Mouse (Mus musculus) testis, postnatal 10 days (tissue): Measurements from ENCODE around the gene Asah2.
A peak's percentile ranks its signal among the peaks of the same experiment; 100 is the strongest.
"Not testable (repeated sequence)": the region's sequence is repeated elsewhere in the genome, so short reads cannot be mapped to it uniquely, and the experiment has no call there.

Experiments
- DNase-seq: peaks from one replicate; pipeline ENCODE4 v3.0.0; 2021; ENCODE audit warnings: low spot score

Gene Asah2

DNA sequence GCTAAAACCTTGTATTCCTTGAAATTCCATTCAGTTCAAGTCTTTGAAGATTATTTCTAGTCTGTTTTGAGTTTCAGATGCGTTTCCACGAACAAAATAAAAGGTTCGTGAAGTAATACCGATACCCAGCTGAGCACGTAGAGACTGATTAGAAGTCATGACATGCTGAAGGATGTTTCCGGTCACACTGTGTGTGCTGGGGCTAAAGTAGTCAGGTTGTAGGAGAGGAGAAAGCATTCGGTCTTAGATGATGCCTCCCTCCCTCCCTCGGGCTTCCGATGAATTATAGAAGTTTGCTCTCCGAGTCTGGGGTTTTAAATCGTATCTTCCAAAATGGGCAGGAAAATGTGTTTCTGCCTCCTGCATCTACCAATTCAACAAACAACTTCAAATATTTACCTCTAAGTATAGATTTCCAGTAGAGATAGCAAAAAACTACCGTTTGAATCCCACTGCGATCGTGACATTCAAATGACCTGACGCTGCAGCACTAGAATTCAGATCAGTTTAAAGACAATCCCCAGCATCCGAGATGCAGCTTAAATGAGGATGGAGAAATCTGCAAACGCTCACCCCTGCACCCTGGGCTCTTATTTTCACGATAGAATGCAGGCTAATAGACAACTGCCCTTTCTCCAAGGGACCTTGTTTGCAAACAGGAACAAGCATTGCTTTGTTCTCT lies 5.6 kb downstream of the Asah2 start:
- DNase-seq, result no peak

- no peak for DNase-seq
Observed at GRCm38 (mm10) chr19:32098582-32098981, 9.4 kb downstream of the Asah2 start.

GRCm38 (mm10) chr19:32092358-32092757 lies 15.7 kb downstream of the Asah2 start:
- DNase-seq, result no peak

DNA sequence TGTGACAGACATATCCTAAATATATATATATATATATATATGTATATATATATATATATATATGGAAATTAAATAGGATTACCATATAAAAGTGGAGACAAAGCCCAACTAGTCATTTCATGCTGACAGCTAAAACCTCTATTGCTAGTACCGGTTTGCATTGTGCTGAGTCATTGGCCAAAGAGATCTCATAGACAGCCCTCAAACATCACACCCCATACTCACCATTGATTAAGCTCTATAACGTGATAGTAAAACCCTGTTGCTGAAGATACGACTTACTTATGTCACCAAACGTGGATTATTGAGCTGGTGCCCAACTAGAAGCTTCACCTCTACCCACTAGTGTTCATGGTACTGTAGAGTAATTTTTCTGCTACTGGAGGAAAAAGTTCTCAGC lies 17.2 kb downstream of the Asah2 start:
- DNase-seq, result no peak

GRCm38 (mm10) chr19:32088570-32088969 lies 19.4 kb downstream of the Asah2 start:
- DNase-seq, result no peak

GRCm38 (mm10) chr19:32087736-32088470 lies 20.1 kb downstream of the Asah2 start:
- no peak for DNase-seq

GRCm38 (mm10) chr19:32084813-32085212 lies 23.2 kb downstream of the Asah2 start:
- DNase-seq, result not testable (repeated sequence)

- no peak for DNase-seq
Observed at GRCm38 (mm10) chr19:32070340-32070739, 37.7 kb downstream of the Asah2 start.

GRCm38 (mm10) chr19:32069598-32069997 lies 38.4 kb downstream of the Asah2 start:
- DNase-seq, result no peak

- no peak for DNase-seq
Observed at GRCm38 (mm10) chr19:32067669-32068068, 40.3 kb downstream of the Asah2 start.

GRCm38 (mm10) chr19:32061294-32061693 lies 46.7 kb downstream of the Asah2 start:
- no peak for DNase-seq

- no peak for DNase-seq
Observed at GRCm38 (mm10) chr19:32056252-32056651, 51.8 kb downstream of the Asah2 start.

- no peak for DNase-seq
Observed at GRCm38 (mm10) chr19:32055725-32056124, 52.3 kb downstream of the Asah2 start.

DNA sequence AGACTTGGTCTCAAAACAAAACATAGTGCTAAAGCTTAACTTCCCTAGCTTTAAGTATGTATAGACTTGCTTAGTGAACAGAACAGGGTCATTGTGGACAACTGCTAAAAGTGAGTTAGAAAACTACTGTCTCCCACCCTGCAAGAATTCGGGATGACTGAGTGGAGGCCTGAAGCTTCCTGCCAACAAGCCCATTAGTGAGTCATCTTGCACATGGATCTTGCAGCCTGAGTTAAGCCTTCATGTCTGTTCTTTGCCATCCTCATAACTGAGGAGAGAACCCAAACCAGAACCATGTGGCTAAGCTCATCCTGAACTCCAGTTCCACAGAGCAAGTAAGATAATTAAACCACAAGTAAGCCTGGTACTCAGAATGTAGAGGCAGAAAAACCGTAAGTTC lies 56.8 kb downstream of the Asah2 start:
- no peak for DNase-seq

DNA sequence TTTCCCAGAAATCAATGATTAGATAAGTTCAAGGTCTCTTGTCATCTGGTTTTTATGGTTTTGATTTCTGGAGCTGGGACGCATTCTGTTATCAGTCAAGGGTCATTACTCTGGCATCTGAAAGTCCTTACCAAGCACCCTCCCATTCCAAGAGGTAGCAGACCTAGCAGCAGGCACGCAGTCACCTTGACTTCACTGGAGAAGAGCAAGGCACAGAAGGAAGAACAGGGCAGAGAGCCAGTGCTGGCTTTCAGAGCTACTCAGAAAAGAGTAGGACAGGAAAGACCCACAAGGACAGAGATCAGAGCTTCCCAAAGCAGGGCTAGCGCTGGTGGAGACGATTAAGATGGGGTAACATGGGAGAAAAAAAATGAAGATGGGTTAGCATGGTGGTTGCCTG lies 75.1 kb downstream of the Asah2 start:
- DNase-seq, result no peak

- peak; percentile 45 for DNase-seq
Observed at GRCm38 (mm10) chr19:32030430-32030829, 77.6 kb downstream of the Asah2 start.

GRCm38 (mm10) chr19:32025443-32025842 lies 82.6 kb downstream of the Asah2 start:
- DNase-seq, result no peak

GRCm38 (mm10) chr19:32019722-32020121 lies 88.3 kb downstream of the Asah2 start:
- no peak for DNase-seq

DNA sequence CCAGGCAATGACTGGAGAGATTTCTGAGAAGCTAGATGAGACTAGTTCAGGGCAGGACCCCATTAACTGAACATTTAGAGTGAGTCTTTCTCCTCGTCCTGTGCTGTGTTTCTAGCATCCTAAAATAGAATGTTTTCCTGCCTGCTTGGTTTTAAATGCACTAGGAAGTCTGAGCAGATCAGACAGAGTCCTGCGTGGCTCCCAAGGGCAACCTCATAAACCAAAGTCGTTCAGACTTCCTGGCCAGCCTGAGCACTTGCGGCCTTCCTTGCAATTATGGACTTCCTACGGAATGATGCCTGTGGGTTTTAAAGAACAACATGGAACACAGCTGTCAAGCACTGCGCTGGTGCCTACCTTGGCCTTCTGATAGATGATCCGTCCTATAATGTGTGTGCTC lies 89.4 kb downstream of the Asah2 start:
- DNase-seq, result no peak

DNA sequence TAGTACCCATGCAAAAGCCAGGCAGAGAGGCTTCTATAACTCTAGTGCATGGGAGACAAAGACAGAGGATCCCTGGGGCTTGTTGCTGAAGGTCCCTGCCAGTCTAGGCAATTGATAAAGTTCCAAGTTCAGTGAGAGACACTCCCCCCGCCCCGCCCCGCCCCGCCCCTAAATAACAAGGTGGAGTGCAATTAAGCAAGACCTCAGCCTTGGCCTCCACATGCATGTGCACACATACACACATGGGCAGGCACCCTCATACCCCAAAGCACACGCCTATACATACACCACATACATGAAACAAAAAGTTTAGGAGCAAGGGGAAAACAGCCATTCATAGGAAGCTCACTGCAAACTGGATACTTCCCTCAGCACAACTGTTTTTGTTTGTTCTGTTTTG lies 90.0 kb downstream of the Asah2 start:
- no peak for DNase-seq

DNA sequence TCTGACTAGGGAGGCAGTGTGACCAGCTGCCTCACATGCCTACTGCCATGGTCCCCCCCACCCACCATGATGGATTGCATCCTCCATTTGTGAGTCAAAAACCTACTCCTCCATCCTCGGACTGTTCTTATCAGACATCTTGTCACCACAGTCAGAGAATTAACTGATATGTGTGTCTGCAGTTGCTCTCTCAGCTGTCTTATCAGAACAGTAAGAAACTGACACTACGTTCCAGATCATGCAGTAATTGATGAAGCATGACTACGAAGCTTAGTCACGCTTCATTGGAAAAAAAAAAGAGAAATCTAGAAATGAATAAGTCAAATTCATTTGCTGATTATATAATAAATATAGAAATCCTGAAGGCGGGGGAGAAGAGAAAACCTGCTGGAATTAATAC lies 105.4 kb downstream of the Asah2 start:
- DNase-seq, result no peak

DNA sequence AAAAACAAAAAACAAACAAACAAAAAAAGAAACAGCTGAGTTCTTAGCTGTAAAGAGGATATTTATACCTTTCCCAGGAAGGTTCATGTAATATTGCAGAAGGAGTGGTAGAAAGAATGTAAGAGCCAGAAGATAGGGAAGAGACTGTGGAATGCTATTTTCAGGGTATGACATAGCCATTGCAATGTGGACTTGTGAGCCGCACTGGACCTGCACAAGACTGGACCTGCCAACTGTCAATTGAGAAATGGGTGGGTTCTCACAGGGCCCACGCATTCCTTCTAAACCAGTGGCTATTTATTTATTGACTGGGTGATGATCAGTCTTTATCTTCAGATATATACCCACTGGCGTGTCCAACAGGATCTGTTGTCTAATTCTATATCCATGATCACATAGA lies 111.1 kb downstream of the Asah2 start:
- DNase-seq, result no peak

DNA sequence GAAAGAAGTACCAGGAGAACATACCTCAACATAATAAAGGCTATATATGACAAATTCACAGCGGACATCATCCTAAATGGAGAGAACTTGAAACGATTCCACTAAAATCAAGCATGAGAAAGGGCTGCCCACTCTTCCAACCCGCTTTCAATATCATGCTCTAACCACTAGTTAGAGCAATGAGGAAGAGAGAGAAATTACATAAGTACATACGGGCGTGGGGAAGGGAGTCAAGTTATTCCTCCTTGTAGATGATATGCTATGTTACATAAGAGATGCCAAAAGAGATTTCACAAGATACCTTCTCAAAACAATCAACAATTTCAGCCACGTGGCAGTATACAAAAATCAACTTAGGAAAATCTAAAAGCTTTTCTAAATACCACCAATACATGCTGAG lies 117.0 kb downstream of the Asah2 start:
- no peak for DNase-seq

GRCm38 (mm10) chr19:31975882-31976281 lies 132.1 kb downstream of the Asah2 start:
- DNase-seq, result no peak
